Mouse (Mus musculus) MN1 (cell line): ENCODE data around the gene Ccnb1ip1.
"Not testable (repeated sequence)": the region's sequence is repeated elsewhere in the genome, so short reads cannot be mapped to it uniquely, and the experiment has no call there.

Source experiments
- DNase-seq: peaks from one replicate; pipeline ENCODE4 v3.0.0-alpha.2; 2016; ENCODE audit warnings: low spot score

The Ccnb1ip1 gene

DNA sequence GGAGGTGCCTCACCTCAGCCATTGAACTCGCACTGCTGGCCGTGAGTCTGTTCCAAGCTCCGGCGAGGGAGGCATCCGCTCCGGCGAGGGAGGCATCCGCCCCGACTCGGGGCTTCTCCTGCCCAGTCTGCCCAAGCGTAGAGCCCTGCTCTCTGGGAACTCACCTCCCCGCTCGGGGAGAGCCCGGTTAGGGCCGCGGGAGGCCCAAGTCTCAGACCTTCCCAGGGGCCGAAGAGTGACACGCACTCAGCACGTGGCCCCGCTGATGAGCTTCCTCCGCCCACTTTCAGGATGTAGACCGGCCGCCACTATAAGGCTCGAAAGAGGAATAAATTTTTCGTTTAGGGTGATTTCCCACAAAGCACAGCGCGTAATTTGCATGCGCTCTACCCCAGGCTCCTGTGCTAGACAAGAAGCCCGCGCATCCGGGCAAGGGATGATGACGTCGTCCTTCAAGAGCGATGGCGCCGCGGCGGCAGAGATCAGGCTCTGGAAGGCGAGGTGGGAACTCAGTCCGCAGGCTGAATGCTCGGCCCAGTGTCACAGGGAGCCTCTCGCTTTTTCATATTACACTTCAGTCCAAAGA, at the start of gene Ccnb1ip1, which contains the start of gene Parp2:
Gene Ccnb1ip1, minus strand, starts transcription at position 246 of the 586 bp plus-strand sequence.
Gene Parp2, plus strand, starts transcription at position 355 of the 586 bp plus-strand sequence.
- peak; percentile 97 for DNase-seq

DNA sequence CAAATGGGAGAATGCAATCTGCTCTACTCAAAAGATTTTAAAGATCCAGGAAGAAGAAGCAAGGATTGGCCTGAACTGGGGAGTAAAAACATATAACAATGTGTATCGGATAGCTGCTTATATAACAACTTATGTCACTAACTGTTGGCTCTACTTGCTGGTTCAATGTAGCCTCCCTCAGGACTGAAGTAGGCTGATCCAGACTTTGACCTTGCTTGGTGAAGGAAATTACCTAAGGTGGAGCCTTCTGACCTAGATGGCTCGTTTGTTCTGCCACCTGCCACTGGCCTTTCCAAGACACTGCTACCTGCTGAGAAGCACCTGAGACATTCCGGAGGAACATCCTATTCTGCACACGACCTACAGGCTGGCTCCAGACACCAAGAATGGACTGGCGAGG, 48.3 kb upstream of the Ccnb1ip1 start:
- DNase-seq = no peak

DNA sequence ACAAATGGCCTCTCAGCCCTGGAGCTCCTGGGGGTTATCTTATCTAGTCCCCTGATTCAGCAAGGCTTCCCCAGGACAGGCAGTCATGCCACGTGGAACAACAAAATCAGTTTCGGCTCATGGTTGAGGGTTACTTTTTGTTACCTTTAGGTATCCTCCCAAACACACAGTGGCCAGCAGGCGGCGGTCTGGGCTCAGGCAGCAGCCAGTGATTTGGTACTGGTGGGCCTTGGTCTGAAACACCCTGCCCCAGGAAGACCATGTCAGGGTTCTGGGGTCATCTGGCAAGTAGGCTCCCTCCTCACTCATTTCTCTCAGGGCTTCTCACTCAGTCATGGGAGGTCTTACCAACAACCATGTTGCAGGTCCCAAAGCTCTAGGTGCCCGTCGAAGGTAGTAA, 29.7 kb upstream of the Ccnb1ip1 start:
- peak; percentile 9 for DNase-seq

DNA sequence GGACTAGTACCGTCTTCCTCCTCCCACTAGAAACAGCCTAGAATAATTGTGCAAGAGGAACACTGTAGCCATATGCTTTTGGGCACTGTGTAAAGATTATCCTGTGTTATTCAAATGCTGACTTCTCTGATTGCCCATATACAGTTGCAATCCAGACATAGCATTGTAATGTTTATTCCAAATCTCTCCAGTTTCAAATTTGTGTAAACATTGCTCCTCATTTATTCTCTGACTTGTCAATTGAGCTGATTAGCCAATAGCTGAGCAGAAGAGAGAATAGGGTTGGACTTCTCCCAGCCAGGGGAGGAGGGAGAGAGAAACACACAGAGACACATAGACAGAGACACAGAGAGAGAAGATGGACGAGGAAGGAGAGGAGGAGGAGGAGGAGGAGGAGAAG, 26.9 kb upstream of the Ccnb1ip1 start:
- DNase-seq = no peak

DNA sequence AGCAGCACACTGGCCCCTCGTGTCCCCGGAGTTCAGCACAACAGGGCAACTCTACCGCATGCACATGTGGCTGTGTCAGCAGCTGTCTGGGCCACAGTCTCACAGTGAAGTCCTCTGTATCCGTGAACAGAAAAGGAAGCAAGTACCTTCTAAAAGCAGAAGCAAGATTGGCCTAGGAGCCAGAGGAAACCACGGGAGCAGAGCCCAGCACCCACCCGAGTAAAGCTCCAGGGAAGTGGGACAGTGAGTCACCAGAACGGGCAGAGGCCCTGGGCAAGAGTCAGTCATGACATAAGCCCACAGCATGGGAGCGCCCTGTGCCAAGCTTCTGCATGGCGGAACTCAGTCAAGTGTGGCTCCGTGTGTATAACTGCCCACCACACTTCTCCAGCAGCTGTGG, 26.4 kb upstream of the Ccnb1ip1 start:
- no peak for DNase-seq

DNA sequence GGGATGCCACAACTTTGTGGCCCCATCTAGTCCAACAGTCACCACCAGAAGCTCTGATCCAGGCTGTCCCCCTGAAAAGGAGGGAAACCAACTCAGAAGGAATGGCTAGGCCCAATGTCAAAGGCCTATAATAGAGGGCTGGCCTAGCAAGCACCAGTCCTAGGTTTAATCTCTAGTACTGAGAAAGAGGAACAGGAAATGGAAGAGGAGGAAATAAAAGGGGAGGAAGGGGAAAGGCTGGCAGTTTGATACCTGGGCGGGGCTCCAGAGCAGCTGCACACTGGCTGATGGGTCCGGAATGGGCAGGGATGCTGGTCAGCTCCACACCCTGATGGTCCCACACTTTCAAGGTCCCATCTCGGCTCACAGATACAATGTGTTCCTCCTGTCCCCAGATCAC, 22.3 kb upstream of the Ccnb1ip1 start:
- DNase-seq = no peak

DNA sequence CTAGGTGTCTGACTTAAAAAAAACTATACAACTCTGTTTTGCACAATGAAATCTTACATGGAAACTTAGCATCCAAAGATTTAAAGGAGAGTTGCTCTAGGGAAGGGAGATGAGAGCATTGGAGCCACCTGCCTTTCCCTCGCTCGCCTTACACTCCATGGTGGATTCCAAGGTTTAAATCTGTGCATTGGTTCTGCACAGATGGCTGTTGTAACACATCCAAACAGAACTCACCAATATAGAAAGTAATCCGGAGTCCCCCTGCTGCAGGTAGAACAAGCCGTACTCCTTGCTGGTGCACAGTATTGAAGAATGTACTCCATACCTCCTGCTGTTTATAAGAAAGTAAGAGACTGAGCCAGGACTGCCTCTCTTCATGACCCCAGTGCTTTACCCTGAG, 19.0 kb upstream of the Ccnb1ip1 start:
- DNase-seq = no peak

DNA sequence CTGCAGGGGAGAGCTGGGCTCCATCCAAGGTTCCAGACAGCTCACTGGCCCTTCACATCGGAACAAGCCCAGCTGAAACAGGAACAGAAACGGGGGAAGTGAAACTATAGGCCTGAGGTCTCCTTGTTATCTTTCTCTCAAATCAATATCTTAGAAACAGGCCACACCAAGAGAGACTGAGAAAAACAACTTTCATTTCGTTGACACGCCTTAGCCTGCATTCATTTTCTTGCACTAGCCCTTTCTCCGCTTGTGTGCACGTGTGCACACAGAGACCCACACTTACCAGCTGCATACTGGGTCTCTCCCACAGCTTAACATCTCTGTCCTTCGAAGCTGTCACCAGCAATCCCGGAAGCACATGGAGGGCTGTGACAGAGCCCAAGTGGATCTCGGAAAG, 16.7 kb upstream of the Ccnb1ip1 start:
- no peak for DNase-seq

DNA sequence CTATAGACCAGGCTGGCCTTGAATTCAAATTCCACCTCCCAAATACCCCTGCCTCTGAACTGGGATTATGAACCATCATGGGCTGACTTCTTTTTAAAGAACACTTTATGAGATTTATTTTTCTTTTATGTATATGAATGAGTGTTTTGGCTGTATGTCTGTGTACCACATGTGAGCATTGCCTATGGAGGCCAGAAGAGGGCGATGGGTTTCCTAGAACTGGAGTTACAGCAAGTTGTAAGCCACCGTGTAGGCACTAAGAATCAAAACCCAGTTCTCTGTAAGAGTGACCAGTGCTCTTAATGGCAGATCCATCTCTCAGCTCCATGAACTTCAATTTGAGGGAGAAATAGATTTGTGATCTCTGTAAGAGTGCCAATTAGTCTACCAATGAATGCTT, 15.7 kb upstream of the Ccnb1ip1 start:
- no peak for DNase-seq

DNA sequence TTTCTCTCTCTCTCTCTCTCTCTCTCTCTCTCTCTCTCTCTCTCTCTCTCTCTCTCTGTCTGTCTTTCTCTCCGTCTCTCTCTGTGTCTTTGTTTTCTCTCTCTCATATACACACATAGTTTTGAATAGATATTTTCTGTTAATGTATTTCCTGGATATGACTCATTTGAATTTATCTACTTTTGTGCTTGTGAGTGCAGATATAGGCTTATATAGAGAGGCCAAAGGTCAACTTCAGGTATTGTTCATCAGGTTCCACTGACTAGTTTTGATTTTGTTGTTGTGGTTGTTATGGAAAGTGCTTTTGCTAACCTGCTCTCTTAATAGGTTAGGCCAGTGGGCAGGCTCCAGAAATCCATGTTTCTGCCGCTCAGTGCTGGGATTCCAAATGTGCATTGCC, 5.5 kb upstream of the Ccnb1ip1 start:
- no peak for DNase-seq

DNA sequence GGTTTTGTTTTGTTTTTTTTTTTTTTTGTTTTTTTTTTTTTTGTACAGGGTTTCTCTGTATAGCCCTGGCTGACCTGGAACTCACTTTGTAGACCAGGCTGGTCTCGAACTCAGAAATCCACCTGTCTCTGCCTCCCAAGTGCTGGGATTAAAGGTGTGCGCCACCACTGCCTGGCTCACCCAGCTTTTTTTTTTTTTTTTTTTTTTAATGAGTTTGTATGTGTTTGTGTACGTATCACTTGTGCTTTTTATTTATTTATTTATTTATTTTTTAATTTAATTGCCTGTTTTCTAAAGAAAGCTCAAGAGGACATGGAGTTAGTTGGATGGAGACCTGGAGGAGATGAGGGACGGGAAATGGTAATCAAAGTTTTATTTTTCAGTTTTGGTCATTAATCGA, 1.1 kb downstream of the Ccnb1ip1 start:
- not testable (repeated sequence) for DNase-seq

DNA sequence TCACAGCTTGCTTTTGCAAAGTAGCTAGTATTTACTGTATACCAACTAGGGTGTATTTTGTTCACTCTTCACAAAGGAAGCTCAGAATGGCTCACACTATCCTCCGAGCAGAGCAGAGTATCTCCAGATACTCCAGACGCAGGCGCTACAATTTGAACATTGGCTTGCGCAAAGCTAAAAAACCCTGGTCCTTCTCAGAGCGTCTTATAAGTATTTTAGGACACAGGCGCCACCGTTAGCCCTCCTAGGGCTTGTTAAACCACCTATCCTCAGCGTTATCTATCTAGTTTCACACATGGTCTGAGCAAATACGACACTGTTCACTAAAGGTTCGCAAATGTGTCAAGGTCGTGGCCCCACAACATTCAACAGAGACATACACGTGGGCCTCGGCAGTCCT, 2.8 kb downstream of the Ccnb1ip1 start:
- no peak for DNase-seq

DNA sequence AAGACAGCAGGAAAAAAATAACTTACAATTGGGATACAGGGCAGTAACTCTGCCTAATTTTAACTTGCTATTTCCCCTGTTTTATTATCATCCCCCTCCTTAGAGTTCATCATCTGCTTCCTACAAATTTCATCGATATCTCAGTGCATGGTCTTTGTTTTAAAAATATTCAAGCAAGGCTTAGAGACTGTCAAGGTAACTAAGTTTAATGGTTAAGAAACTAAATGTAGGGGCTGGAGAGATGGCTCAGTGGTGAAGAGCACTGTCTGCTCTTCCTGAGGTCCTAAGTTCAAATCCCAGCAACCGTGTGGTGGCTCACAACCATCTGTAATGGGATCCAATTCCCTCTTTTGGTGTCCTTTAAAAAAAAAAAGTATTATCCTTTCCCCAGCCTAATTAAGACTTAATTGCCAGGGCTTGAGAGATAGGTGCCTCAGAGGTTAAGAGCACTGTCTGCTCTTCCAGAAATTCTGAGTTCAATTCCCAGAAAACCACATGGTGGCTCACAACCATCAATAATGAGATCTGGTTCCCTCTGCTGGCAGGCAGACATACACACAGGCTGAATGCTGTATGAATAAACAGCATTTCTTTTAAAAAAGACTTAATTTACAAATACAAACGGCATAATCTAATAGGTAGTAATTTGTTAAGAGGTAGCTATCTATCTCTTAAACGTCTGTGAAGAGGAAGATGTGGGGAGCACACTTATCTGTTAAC, 4.5 kb downstream of the Ccnb1ip1 start:
- DNase-seq = peak; percentile 48

DNA sequence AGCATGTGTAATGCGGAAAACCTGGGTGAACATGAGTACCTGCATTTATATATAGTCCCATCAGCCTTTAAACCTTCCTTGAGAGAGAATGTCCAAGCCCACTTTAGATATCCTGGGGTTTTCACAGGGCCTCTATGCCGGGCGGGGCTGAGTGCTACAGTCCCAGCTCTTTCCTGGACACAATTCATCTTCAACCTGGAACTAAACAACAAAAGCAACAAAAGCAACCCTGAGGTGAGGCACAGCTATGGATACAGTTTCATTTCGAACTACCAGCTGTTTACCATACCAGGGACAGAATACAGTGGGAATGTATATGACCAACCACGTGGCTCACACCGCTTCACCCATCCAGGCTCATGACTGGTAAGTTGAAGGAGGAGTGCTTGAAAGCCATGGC, 5.1 kb downstream of the Ccnb1ip1 start:
- DNase-seq = no peak

DNA sequence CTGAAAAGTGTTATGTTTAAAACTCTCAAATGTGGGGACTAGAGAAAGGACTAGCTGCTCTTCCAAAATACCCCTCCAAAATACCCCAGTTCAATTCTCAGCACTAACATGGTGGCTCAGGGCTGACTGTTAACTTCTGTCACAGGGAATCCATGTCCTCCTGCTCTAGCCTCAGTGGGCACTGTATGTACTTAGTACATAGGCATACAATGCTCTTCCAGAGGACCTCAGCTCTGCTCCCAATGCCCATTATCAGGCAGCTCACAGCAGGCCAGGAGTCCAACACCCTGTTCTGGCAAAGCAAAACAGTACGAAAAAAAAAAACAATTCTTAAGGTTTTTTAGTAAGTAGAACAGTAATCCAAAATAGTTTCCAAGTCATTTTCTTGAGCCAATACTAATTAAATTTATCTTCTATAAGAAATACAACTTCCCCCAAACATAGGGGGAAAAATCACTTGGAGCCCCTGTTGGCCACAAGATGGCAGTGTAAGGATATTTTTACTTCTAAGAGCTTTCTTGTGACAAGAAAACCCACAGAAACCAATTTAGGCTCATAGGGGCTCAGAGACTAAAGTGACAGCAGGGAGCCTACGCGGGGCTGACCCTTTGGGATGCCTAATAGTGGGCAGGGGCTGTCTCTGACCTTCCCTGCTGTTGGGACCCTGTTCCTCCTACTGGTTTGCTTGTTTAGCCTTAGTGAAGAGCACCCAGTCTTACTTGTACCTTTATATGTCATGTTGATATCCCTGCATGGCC, 7.9 kb downstream of the Ccnb1ip1 start:
- DNase-seq = peak; percentile 68

DNA sequence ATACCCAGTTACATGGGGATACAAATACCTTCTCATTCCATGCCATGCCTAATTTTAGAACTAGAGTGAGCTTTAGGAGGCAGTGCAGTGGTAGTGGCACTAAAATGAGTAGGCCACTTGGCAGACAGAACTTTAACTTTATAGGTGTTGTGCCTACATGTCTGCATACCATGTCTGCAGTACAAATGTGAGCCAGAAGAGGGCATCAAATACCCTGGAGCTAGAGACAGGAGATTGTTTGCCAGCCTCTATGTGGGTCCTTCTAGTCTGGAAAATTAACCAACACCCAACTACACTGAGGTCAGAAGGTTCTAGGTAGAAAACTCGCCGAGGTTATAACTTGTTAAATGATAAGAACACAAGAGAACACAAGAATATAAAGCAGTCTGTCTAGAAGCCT, 9.0 kb downstream of the Ccnb1ip1 start:
- no peak for DNase-seq

DNA sequence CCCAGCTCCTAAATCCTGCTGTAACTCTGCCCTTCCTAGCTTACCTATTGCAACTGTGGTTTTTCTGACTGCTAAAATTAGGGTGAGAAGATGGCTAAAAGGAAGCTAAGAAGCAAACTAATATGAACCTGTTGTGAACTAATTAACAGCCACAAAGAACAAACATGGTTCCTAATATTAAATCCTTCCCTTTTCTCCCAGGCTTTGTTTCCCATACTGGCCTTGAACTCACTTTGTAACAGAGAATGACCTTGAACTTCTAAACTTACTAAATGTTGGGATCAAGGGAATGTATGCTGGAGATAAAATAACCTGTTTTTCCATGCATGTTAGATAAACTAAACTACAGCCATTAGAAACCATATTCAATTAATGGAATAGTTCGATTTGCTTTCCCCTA, 11.1 kb downstream of the Ccnb1ip1 start:
- no peak for DNase-seq

DNA sequence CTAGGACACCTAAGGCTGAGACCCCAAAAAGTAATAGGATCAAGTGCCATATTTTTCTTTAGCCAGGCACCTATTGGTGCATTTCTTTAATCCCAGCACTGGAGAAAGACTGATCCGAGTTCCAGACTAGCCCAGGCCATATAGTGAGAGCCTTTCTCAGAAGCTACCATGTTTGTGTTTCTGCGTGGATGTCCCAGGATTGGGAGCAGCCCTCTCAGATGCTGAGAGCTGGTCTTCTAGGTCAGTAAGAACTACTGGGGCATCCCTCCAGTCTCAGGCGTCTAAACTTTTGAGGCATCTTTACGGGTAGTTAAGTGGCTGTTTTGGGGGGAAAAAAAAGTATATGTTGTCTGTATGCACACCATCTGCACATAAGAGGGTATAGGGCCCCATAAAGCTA, 11.6 kb downstream of the Ccnb1ip1 start:
- DNase-seq = no peak

DNA sequence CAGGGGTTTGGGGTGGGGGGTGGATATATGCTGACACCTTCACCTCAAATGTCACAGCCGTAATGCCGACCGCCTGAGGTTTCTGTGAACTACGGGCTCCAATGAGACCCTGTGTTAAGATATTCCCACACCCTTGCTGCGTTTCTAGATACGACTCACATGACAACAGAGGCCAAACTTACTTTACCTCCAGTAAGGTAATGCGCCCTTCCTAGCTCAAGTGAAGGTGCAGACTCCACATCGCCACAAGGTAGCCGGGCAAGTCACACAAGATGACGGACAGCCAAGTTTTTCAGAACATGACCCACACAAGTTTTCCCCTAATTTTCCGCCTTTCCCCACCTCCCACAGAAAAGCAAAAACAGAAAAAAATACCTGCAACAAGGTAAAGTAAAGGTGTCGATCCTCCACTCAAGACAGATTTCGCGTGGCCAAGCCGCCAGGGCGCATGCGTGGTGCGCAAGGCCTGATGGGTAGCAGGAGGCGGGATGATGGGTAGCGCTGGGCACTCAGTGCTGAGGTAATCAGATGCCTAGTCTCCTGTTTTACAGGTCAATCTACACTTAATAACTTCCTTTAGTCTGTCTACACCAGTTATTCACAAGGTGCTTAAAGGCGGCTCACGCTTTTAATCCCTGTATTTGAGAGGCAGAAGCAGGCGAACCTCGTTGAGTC, 12.1 kb downstream of the Ccnb1ip1 start:
- no peak for DNase-seq

DNA sequence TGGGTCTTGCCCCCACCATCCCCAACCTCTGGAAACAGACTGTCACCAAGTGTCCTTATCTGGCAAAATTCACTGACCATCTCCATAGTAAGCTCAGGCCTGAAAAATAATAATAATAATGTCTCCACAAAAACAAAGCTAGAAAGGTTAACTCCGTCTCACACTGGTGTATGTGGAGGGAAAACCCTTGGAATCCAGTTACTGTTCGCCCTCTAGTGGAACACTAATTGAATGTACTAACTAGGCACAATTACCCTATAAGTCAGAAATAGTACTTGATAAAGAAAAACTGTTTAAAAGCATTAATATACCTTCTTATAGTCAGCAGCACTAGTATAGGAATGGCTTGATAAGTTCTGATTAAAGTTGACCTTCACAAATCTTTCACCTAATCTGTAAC, 19.4 kb downstream of the Ccnb1ip1 start:
- DNase-seq = peak; percentile 30

DNA sequence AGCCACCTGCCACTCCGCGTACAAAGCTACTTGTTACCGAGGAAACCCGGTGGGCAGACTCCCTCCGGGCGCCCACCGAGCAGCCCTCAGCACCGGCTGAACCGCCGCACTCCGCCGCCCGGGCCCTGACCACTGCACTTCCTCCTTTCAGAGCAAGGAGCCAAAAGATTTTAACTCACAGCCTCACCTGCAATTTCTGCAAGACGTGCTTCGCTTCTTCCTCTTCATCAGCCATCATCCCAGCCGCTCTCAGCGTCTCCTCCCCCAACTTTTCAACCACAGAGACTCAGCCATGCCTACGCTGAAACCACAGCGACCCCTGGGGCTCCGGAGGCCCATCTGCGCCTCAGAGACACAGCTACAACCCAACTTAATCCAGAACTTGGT, 22.3 kb downstream of the Ccnb1ip1 start, which contains the start of gene Ttc5:
Gene Ttc5, minus strand, starts transcription at position 269 of the 387 bp plus-strand sequence.
- peak; percentile 90 for DNase-seq

DNA sequence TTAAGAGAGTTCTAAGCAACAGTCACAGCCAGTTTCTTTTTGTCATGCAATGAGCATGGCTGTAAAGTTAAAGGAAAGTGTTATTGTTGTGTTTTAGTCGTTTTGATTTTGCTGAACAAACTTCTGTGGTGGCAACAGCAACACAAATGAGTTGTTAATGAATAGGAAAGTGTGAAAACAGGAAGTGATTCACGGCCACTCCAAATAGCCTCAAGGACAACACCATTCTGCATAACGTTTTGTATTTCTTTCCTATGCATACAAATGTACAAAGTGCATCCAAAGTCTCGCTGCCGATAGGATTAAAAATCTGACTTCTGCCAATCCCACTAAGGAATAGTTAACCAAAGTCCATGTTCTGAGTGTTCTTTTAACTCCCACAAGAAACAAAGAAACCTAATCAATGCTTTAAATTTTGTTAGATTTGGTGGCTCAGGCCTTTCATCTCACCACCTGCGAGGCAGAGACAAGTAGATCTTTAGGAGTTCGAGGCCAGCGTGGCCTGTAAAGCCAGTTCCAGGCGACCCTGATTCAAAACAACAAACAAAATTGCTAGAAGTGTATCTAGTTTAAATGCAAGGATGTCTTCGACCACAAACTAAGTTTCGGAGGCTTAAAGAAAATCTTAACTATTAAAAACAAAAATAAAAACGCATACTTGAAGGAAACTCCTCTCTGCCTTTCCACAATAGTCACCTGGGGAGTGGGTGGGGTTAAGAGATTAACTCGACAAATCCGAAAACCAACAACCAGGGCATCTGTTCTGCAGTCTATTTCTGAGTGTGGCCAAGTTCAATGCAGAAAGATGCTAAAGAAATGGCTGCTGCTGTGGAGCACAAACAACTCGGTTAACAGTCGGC, 22.9 kb downstream of the Ccnb1ip1 start:
- peak; percentile 17 for DNase-seq
